In the genomic region with DNA sequence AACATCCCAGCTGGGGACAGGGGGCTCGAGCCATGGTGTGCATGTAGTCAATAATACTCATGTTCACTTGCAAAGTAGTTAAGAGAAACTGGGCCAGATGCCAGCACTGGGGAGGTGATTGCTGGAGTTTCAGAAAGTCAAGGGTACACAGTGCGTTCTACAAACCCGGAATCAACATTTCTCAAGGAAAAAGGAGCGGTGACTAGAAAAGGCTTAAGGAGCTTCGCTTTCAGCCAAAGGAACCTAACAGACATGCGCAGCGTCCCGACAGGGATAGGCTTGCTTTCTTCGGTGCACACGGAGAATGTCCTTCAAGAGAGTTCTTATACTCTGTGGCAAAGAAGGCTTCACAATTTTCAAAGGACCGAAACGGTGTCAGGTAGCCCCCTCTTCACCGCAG, we compare ENCODE assay signal across 10 mouse cellular contexts. TPM values are rescaled to one million over a fixed set of nuclear protein-coding genes. Genes with fewer than 3 reads are reported as not detected.
DNase-seq lines count a peak whose midpoint lies in the region; ATAC-seq lines count a peak whose summit lies in the region.
"Had no signal": no experiment of that assay in that cellular context is flagged by ENCODE, and none has a peak within 500 bp of the region (broad histone marks: within the 10 kb centered on the region; RNA-seq: fewer than 3 reads in every experiment).

No protein-coding gene starts in this region.

- H3K36me3 ChIP-seq in hindbrain, embryonic 16.5 days (ENCODE audit: control insufficient read depth, insufficient read depth, low read length): no peaks in the 10 kb centered on the region

- no peak for ATAC-seq in hindbrain, embryonic 16.5 days

- H3K9me3 ChIP-seq in hindbrain, embryonic 16.5 days (ENCODE audit: control insufficient read depth, low read length): no peaks in the 10 kb centered on the region

- no peaks in the 10 kb centered on the region for H3K27me3 ChIP-seq in hindbrain, embryonic 16.5 days (replicated peaks; ENCODE audit: control insufficient read depth, insufficient read depth, low read length)

- DNase-seq in heart, adult 11 months: peak; percentile 72
- DNase-seq in heart, adult 8-10 months (ENCODE audit: low spot score): no peak
- DNase-seq in adrenal gland, postnatal 36 days: peak; percentile 66 to 70
- peak; percentile 89 to 91 for DNase-seq in kidney, postnatal 25 days
- peak; percentile 28 for DNase-seq in ovary, postnatal 14 days (ENCODE audit: low spot score)
- DNase-seq in left cerebral cortex, adult 9 months (ENCODE audit: low spot score in 2 of 2): no peak
- DNase-seq in urinary bladder, postnatal 36 days (ENCODE audit: low spot score in 2 of 2): no peak
- DNase-seq: embryo, embryonic 11 days; gastrocnemius, postnatal 36 days had no signal

- H3K4me1 ChIP-seq in hindbrain, embryonic 16.5 days (ENCODE audit: control insufficient read depth, insufficient read depth, low read depth, low read length): peaks cover 3% of the 10 kb centered on the region; the same call in 1 of the 2 replicates

- no peak overlapping the region for H3K27ac ChIP-seq in hindbrain, embryonic 16.5 days (ENCODE audit: low read depth, low read length)

- WGBS in hindbrain, embryonic 16.5 days: 78% methylated on average over 13 of the region's 13 CpGs

- no peak overlapping the region for H3K9ac ChIP-seq in hindbrain, embryonic 16.5 days (ENCODE audit: low read depth, low read length)

- H3K4me3 ChIP-seq in hindbrain, embryonic 16.5 days (ENCODE audit: low read length): no peak overlapping the region

- no peak overlapping the region for H3K4me2 ChIP-seq in hindbrain, embryonic 16.5 days (ENCODE audit: low read length)

RNA-seq across cellular contexts. Expression of a gene that starts 12.1 kb away (rescaled TPM):
- 10 to 100 TPM; 26.4 to 29.2 (median 27.7) TPM for total RNA-seq in heart, adult 8-10 months (2022)
- 100 to 1,000 TPM; 115 to 119 TPM for total RNA-seq in adrenal gland, postnatal 36 days (2021)
- 40.5 and 46.6 TPM in 2 replicates for polyA plus RNA-seq in hindbrain, embryonic 16.5 days (2015; fragmentation: Nextera tagmentation; extraction: Ambion mirVana)

RNA-seq across cellular contexts. Expression of a gene that starts 54.9 kb away (rescaled TPM):
- total RNA-seq in heart, adult 8-10 months (2022): 10 to 100 TPM; 13.3 to 15.3 (median 13.6) TPM
- total RNA-seq in adrenal gland, postnatal 36 days (2021): 10 to 100 TPM; 18.3 to 19.2 TPM
- polyA plus RNA-seq in hindbrain, embryonic 16.5 days (2015; fragmentation: Nextera tagmentation; extraction: Ambion mirVana): 39.0 and 41.6 TPM in 2 replicates

Comparison
In these comparisons a context has a peak if more than half of its experiments do, and no peak if none do; other contexts are left out.
1. DNase-seq: peak in heart, adult 11 months (single experiment), adrenal gland, postnatal 36 days (2 of 2), kidney, postnatal 25 days (2 of 2) and ovary, postnatal 14 days (single experiment); none in heart, adult 8-10 months (single experiment), left cerebral cortex, adult 9 months (0 of 2) and urinary bladder, postnatal 36 days (0 of 2).